Mouse (Mus musculus): ENCODE results near the gene Ugcg. TPM values are rescaled to one million over a fixed set of nuclear protein-coding genes. Genes with fewer than 3 reads are reported as not detected.

The Ugcg gene
- 10 to 100 TPM; 90.7 to 99.2 TPM for polyA plus RNA-seq (2017; shearing (Covaris generic))

DNA sequence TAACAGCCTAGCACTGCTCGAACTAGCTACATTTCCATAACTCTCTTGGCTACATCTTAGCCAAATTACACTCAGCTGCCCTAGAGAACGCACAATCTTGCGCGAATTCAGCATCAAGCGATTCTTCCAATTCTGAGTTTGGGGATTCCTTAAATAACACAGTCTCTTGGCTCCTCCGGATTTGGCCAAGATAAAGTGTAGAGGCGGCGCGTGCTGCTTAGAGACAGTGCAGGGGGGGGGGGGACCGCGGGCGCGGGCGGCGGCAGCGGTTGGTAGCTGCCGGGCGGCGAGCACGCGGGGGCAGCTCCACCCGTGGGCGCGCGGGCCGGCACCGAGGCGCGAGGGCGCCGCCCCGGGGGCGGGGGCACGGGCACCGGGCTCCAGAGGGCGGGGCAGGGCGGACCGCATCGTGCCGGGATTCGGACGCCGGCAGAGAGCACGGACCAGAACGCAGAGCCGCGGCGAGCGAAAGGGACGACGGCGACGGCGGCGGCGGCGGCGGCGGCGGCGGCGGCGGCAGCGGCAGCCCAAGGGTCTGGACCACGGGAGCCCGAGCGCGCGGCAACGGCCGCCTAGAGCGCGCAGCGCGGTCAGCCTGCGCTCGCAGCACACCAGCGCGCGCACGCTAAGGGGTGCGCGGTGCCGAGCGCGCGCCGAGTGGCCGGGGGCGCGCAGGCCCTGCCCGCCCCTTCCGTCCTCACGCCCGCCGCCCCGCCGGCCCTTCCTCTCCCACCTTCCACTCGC, at the start of gene Ugcg:
Ugcg (plus strand) TSS at position 456 of the 744 bp plus-strand sequence.

Other genes starting within 250 kb of the Ugcg start
- gene Zkscan16, start 245.6 kb upstream of the Ugcg start, polyA plus RNA-seq (2017; shearing (Covaris generic)), result not detected
- under 1 TPM; 0.42 to 0.95 TPM for gene Ptgr1, start 202.1 kb upstream of the Ugcg start, polyA plus RNA-seq (2017; shearing (Covaris generic))
- gene Dnajc25, start 194.2 kb upstream of the Ugcg start, polyA plus RNA-seq (2017; shearing (Covaris generic)), result 1 to 10 TPM; 5.4 to 6.9 TPM
- 1 to 10 TPM; 7.2 to 8.0 TPM for gene Gm20503, start 186.0 kb upstream of the Ugcg start, polyA plus RNA-seq (2017; shearing (Covaris generic))
- gene Gng10, start 154.2 kb upstream of the Ugcg start, polyA plus RNA-seq (2017; shearing (Covaris generic)), result 100 to 1,000 TPM; 152 TPM
- under 1 TPM in 1 of 2 experiments, not detected in 1; 0.05 TPM for gene AI481877, start 50.3 kb upstream of the Ugcg start, polyA plus RNA-seq (2017; shearing (Covaris generic))
- gene Susd1, start 249.4 kb downstream of the Ugcg start, polyA plus RNA-seq (2017; shearing (Covaris generic)), result 1 to 10 TPM; 4.9 to 5.2 TPM

Measured in activated CD4-positive, CD25-positive, alpha-beta regulatory T cell (primary cell).